Mouse (Mus musculus) ES-CJ7 (cell line): ENCODE measurements around the gene Pam.
A peak's percentile ranks its signal among the peaks of the same experiment; 100 is the strongest.

Experiments
- DNase-seq: peaks from one replicate; pipeline ENCODE4 v3.0.0; 2011; ENCODE audit warnings: low read depth, low spot score

Gene Pam

GRCm38 (mm10) chr1:97833466-97834353 is 261.7 kb downstream of the Pam start:
- no peak for DNase-seq

DNA sequence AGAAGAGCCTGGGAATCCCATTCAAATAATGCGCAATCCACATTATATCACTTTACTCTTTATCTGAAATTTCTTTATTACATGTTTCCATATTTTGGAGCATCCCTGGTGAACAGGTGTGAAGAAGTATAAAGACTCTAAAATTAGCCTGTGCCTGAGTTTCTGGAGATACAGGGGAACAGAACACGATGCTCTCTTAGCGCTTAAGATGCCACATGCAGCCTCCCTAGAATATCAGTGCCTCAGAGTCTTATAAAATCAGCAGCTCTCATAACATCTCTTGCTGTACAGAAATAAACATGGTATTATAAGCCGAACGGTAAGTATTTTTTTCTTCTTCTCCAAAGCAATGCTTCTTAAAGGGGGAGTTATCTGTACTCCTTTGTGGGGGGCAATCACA is 267.4 kb downstream of the Pam start:
- DNase-seq, result no peak

GRCm38 (mm10) chr1:97827566-97827965 is 267.9 kb downstream of the Pam start:
- no peak for DNase-seq

DNA sequence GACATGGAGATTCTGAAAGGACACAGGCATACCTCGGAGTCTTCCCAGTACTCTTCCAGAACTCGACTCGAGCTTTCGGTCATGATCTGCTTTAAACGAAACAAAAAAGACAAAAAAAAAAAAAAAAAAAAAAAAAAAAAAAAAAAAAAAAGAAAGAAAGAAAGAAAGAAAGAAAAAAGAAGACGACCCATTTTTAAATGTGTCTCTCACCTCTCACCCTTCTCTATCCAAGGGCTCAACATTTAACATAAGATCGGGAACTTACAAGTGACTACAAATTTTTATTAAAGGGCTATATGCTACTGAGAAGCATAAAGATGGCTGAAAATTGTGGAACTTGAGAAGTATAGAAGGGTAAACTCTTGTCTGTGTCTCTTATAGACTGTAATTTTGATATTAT is 272.5 kb downstream of the Pam start:
- DNase-seq, result no peak

GRCm38 (mm10) chr1:97822203-97822602 is 273.2 kb downstream of the Pam start:
- DNase-seq, result no peak

GRCm38 (mm10) chr1:97821282-97821681 is 274.2 kb downstream of the Pam start:
- no peak for DNase-seq

- no peak for DNase-seq
These were observed 286.1 kb downstream of the Pam start for GRCm38 (mm10) chr1:97809255-97809912.

DNA sequence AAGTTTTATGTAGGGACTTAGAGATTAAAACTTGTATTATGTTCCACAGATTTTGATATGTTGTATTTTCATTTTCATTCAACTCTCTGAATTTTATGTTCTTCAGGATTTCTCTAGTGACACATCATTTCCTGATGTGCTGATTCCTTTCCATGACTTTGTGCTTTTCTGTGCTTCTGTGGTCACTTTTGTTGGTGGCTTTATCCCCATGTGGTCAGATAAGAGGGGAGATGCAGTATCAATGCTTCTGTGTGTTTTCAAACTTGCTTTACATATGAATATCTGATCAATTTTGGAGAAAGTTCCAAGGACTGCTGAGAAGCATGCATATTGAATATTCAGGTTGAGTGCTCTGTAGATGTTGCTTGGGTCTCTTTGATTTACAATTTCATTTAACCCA is 290.9 kb downstream of the Pam start:
- no peak for DNase-seq

- peak; percentile 20 for DNase-seq
These were observed 293.1 kb downstream of the Pam start for GRCm38 (mm10) chr1:97802207-97802902.

GRCm38 (mm10) chr1:97795936-97796335 is 299.5 kb downstream of the Pam start:
- DNase-seq, result no peak

GRCm38 (mm10) chr1:97794110-97794509 is 301.3 kb downstream of the Pam start:
- DNase-seq, result peak; percentile 81

GRCm38 (mm10) chr1:97788490-97788889 is 307.0 kb downstream of the Pam start:
- DNase-seq, result no peak

DNA sequence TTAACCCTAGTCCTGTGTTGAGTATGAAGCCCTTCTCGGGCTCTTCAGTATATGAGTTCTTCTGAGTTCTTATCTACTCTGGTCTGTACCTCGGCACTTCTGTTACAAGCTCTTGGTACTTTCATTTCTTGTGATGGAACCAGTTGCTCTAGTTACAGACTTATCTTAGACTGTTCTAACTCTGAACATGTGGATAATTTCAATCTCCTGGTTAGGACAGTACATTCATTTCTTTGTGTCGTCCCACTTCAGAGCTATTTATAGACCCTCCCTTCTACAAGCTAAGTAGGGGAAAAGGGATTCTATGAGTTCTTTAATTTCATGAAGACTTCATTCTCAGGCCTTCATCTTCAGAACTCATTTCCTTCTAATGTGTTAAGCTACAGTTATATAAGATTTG is 307.8 kb downstream of the Pam start:
- no peak for DNase-seq

GRCm38 (mm10) chr1:97785685-97786393 is 309.6 kb downstream of the Pam start:
- no peak for DNase-seq

DNA sequence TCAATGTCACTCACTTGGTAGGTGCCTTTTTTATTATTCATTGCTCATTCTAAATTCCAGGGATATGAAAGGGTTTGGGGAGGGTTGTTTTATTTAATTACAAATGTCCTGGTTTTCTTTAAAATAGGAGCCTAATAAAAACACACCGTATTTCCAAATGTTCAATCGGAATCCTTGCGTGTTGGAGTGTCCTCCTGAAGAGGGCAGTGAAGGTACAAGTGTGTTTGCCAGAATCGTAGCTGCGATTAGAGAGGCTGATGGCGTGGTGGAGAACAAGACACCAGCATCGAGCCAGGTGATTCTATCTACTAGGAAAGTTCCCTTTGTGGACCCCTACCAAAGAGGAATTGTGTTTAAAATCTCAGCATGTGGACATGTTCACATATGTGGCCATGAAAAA is 310.5 kb downstream of the Pam start:
- DNase-seq, result peak; percentile 25

- no peak for DNase-seq
These were observed 313.8 kb downstream of the Pam start for GRCm38 (mm10) chr1:97781674-97782073.

DNA sequence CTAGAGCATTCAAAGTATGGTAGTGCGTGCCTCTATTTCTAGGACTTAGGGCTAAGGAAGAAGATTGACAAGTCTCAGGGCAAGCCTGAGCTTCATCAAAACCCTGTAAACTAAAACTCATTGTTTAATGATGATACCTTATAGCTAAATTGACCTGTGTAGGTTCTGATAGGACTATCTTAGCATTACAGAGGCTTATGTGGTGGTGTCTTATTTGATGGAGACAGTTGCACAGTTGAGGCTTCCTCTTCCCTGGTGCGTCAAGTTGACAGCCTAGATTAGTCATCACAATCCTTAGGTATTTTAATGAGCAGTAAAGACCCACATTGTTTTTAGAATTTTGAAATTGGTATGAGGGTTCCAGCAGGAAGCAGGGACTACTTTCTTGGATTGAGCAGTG is 321.5 kb downstream of the Pam start:
- no peak for DNase-seq

- DNase-seq, result no peak
These were observed 322.1 kb downstream of the Pam start for GRCm38 (mm10) chr1:97773362-97773761.

- no peak for DNase-seq
These were observed 323.7 kb downstream of the Pam start for GRCm38 (mm10) chr1:97771727-97772126.

GRCm38 (mm10) chr1:97771118-97771517 is 324.3 kb downstream of the Pam start:
- DNase-seq, result no peak

GRCm38 (mm10) chr1:97769904-97770753 is 325.3 kb downstream of the Pam start, which contains the start of the genes Gin1 and Ppip5k2:
TSS of gene Gin1 (plus strand) at chr1:97770172.
TSS of gene Ppip5k2 (minus strand) at chr1:97770411.
- peak; percentile 98 for DNase-seq
